Mouse (Mus musculus) C2C12 (cell line): Measurements from ENCODE around the gene Gpcpd1. TPM values are rescaled to one million over a fixed set of nuclear protein-coding genes. Genes with fewer than 3 reads are reported as not detected.

ENCODE experiments used
- H3K27me3 ChIP-seq: one replicate; pipeline ENCODE4 v1.6.1; 2011; ENCODE audit not compliant: control insufficient read depth, insufficient read depth, insufficient read length
- H3K36me3 ChIP-seq: one replicate; pipeline ENCODE4 v1.6.1; 2011; ENCODE audit not compliant: control insufficient read depth, insufficient read depth
- H3K4me3 ChIP-seq: one replicate; pipeline ENCODE4 v1.5.1; 2011; ENCODE audit warnings: mild to moderate bottlenecking, control low read depth; ENCODE audit not compliant: poor library complexity, insufficient read depth, severe bottlenecking
- H3K79me2 ChIP-seq: one replicate; pipeline ENCODE4 v1.6.1; 2011; ENCODE audit not compliant: control insufficient read depth, insufficient read depth
- H3K79me3 ChIP-seq: one replicate; pipeline ENCODE4 v1.6.1; 2011; ENCODE audit warnings: low read depth, control low read depth
- H3ac ChIP-seq: one replicate; pipeline ENCODE3; 2011; ENCODE audit warnings: low read depth; ENCODE audit not compliant: control insufficient read depth, insufficient read length
- CEBPB ChIP-seq: IDR thresholded peaks from one replicate; pipeline ENCODE4 v1.6.1; 2011; ENCODE audit warnings: low read depth, mild to moderate bottlenecking, control low read depth, moderate library complexity
- CTCF ChIP-seq: IDR thresholded peaks from one replicate; pipeline ENCODE4 v1.5.1; 2011; ENCODE audit not compliant: control insufficient read depth, insufficient read depth, insufficient read length
- FOSL1 ChIP-seq: IDR thresholded peaks from one replicate; pipeline ENCODE4 v1.8.0; 2011; ENCODE audit warnings: mild to moderate bottlenecking, low read length; ENCODE audit not compliant: poor library complexity, insufficient read depth, severe bottlenecking
- MAX ChIP-seq: IDR thresholded peaks from one replicate; pipeline ENCODE4 v1.6.1; 2011; ENCODE audit warnings: mild to moderate bottlenecking, control low read depth
- MYOD1 ChIP-seq: IDR thresholded peaks from one replicate; pipeline ENCODE4 v1.6.1; 2011; ENCODE audit warnings: low read depth; ENCODE audit not compliant: control insufficient read depth, insufficient read length
- MYOG ChIP-seq: IDR thresholded peaks from one replicate; pipeline ENCODE4 v1.6.1; 2011; ENCODE audit not compliant: control insufficient read depth, insufficient read length; ENCODE audit errors: extremely low read depth
- USF1 ChIP-seq: IDR thresholded peaks from one replicate; pipeline ENCODE4 v1.6.1; 2011; ENCODE audit warnings: low read depth, mild to moderate bottlenecking, control low read depth, moderate library complexity
- polyA plus RNA-seq: library from polyadenylated mRNA; unstranded; fragments of >200 nt; fragmentation: generic; extraction: Trizol; gene quantifications from one replicate; pipeline ENCODE4 v1.2.1, GENCODE M21; 2012; ENCODE audit warnings: missing spikeins

Gpcpd1 gene
- polyA plus RNA-seq, 1 experiment, result 2.4 TPM

DNA sequence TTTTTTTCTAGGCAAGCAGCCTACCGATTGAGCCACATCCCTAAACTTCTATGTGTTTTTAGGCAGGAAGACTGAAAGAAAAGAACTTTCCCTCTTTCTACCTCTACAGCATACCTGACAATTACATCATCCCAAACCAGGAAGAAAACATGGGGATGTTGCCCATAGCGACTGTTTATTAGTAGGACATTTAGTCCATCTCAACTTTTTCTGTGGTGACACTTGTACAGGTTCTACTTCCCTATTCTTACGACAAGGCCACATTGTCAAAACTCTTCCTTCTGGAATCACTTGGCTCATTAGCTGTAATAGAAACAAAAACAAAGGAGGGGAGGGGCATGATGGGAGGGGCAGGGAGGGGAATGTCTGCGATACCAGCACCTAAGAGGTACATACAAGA lies 12.6 kb upstream of the Gpcpd1 start:
- no peak for TF ChIP-seq MYOD1
- TF ChIP-seq MAX, result no peak
- TF ChIP-seq CTCF, result no peak
- TF ChIP-seq USF1, result no peak
- TF ChIP-seq MYOG, result no peak
- no peak for TF ChIP-seq CEBPB
- TF ChIP-seq FOSL1, result no peak
- no peaks in the 10 kb centered on the region for H3K27me3 ChIP-seq
- H3K4me3 ChIP-seq, result no peak overlapping the region
- H3K36me3 ChIP-seq, result no peaks in the 10 kb centered on the region
- no peaks in the 10 kb centered on the region for H3K79me2 ChIP-seq
- H3K79me3 ChIP-seq, result no peaks in the 10 kb centered on the region
- no peak overlapping the region for H3ac ChIP-seq

DNA sequence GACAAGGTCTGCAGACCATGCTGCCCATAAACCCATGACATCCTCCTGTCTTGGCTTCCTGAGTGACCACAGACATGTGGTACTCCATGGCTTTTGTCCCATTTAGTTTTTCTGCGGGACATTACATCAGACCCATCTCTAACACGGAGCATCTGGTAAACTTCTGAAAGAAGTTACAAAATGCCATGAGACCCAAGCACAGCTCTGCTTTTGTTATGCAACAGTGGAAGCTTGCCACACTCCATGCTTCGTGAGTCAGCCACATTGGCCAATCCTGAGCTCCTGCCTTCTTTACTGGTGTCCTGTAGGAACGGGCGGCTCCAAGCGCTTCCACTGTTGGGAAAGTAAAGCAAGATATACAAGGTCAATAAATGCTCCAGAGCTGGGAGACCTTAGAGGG lies 11.6 kb upstream of the Gpcpd1 start:
- H3K4me3 ChIP-seq, result no peak overlapping the region
- no peaks in the 10 kb centered on the region for H3K27me3 ChIP-seq
- no peak for TF ChIP-seq CEBPB
- TF ChIP-seq MYOD1, result no peak
- TF ChIP-seq MAX, result no peak
- TF ChIP-seq MYOG, result no peak
- no peak for TF ChIP-seq CTCF
- TF ChIP-seq FOSL1, result no peak
- no peak for TF ChIP-seq USF1
- H3K79me2 ChIP-seq, result no peaks in the 10 kb centered on the region
- H3K79me3 ChIP-seq, result no peaks in the 10 kb centered on the region
- H3K36me3 ChIP-seq, result no peaks in the 10 kb centered on the region
- H3ac ChIP-seq, result no peak overlapping the region

DNA sequence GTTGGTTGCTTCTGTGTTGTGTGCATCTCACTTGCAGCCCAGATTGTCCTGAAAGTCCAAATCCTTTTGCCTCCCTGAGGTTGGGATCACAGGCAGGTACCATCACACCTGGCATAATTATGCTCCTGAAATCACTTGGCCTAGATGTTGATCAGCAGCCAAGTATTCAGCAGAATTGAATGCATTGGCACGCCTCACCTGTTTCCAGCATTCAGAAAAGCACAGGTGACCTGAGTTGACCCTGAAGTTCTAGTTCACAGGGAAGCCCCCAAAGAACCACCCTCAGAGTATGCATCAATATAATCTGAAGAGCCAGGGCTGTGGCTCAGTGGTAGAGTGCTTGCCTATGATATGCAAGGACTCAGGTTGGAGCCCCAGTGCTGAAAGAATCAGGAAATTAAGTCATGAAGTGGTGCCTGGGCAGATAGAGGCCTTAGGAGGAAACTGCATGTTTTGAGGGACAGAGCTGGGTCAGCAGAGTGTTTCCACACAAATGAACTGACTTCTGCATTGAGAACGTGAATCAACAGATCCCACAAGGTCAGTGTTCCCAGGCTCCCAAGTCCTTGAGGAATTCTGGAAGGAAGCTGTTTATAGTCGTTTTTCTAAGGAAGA lies 10.4 kb upstream of the Gpcpd1 start:
- H3ac ChIP-seq, result no peak overlapping the region
- H3K27me3 ChIP-seq, result no peaks in the 10 kb centered on the region
- H3K79me2 ChIP-seq, result no peaks in the 10 kb centered on the region
- TF ChIP-seq FOSL1 (no peak), MYOD1 (no peak), MYOG (no peak), MAX (no peak), CEBPB (no peak), CTCF (no peak), USF1 (no peak)
- H3K4me3 ChIP-seq, result no peak overlapping the region
- no peaks in the 10 kb centered on the region for H3K79me3 ChIP-seq
- H3K36me3 ChIP-seq, result no peaks in the 10 kb centered on the region

DNA sequence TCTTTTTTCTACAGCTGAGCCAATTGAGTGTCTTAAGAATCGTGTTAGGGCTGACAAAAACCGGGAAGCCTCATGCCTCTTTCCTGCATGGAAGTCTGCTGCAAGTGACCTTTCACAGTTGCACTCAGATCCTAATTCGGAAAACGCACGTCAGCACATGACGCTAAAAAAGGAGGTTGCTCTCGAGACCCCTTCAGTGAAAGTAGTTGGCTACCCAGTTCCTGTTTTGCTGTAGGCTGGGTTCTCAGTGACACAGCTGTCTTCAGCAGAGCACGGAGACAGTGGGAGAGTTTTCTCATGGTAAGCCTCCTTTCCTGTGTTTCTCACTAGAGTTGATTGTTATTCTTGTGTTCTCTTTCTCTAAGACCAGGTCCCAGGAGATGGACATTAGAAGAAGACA lies 9.7 kb upstream of the Gpcpd1 start:
- H3K27me3 ChIP-seq, result no peaks in the 10 kb centered on the region
- no peaks in the 10 kb centered on the region for H3K36me3 ChIP-seq
- H3K4me3 ChIP-seq, result no peak overlapping the region
- H3K79me3 ChIP-seq, result no peaks in the 10 kb centered on the region
- no peak for TF ChIP-seq FOSL1
- no peak for TF ChIP-seq MAX
- TF ChIP-seq USF1, result no peak
- TF ChIP-seq MYOD1, result no peak
- TF ChIP-seq CTCF, result no peak
- no peak for TF ChIP-seq MYOG
- TF ChIP-seq CEBPB, result no peak
- H3K79me2 ChIP-seq, result no peaks in the 10 kb centered on the region
- no peak overlapping the region for H3ac ChIP-seq

DNA sequence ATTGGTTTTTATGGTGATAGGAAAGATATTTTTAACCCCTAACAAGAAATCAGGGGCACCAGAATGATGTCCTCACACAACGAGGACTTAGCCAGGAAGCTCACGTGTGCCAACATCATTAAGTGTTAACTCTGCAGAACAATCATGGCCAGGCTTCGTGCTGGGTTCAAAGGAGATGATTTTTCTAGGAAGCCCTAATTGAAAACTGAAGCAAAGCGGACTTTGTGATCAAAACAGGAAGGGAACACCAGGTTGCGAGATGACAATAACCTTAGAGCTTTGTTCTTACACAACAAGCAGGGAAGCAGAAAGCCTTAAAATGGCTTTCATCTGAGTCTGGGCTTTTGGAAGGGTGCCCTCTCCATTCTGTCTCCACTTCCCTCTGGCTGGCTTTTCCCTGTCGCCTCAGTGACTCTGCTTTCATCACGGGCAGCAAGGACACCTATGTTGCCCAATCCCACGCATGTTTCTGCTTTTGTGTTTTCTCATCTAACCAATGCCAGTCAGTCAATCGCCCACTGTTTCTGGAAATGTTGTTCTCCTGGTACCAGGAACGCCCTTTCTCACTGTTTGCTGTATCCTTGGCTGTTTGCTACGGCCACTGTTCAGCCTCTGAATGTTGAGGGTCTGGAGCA lies 8.2 kb upstream of the Gpcpd1 start:
- H3K79me3 ChIP-seq, result no peaks in the 10 kb centered on the region
- TF ChIP-seq FOSL1 (no peak), USF1 (no peak), CTCF (no peak), MAX (no peak), MYOG (no peak), CEBPB (no peak), MYOD1 (no peak)
- no peaks in the 10 kb centered on the region for H3K36me3 ChIP-seq
- H3K4me3 ChIP-seq, result no peak overlapping the region
- no peak overlapping the region for H3ac ChIP-seq
- no peaks in the 10 kb centered on the region for H3K79me2 ChIP-seq
- H3K27me3 ChIP-seq, result no peaks in the 10 kb centered on the region
